Mouse (Mus musculus) testis, postnatal 14 days (tissue): ENCODE results near the gene Stk19.

ENCODE experiments used
- DNase-seq: peaks from one replicate; pipeline ENCODE4 v3.0.0; 2021; ENCODE audit warnings: low spot score

The Stk19 gene

DNA sequence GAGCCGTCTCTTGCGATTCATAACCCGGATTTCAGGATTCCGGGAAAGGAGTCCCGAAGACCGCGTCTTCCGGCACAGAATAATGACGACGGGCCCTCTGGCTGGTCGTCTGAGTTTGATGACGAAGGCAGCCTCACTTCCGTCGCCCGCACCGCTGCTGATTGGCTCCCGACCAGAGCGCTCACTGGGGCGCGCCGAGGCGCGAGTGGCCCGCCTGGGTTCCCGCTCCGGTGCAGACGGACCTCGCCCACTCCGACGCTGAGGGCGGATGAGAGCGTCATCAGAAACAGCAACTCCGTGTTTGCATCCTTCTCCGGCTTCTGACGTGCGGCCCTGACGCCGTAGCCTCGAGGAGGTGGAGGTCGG, at the start of gene Stk19, which contains the start of gene Dxo:
Gene Stk19 (minus strand): TSS at position 90 of the 366 bp plus-strand sequence.
Gene Dxo (plus strand): TSS at position 164 of the 366 bp plus-strand sequence.
- peak; percentile 96 for DNase-seq

DNA sequence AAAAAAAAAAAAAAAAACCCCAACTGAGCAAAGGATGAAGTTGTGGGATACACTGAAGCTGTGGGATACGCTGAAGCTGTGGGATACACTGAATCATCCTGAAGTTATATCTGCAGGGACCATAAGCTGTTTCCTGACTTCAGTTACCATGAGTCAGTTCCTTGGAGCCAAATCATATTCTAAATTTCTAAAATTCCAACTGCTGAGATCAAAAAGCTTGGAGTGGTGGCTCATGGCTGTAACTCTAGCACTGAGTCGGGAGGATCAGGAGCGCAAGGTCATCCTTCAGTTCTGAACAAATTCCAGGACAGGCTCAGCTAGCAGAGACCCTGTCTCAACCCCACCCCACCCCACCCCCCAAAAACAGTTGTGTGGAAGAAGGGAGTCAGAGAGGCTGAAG, 48.9 kb upstream of the Stk19 start:
- no peak for DNase-seq

DNA sequence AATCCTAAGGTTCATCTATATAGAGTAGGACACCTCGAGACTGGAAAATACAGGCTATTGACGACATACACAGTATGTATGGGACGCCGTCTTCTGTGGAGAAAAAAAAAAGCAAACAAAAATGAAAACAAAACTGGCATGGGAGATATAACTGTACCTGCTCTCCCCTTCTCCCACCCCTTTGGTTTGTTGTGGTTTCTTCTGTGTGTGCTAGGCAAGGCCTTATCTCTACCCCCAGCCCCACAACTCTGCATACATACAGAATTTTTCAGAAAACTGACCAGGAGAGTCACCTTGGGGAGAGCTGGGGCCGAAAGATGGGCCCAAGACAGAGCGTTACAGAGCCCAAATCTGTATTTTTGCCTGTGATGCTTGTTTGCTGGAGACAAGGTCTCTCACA, 48.0 kb upstream of the Stk19 start:
- DNase-seq, result no peak

DNA sequence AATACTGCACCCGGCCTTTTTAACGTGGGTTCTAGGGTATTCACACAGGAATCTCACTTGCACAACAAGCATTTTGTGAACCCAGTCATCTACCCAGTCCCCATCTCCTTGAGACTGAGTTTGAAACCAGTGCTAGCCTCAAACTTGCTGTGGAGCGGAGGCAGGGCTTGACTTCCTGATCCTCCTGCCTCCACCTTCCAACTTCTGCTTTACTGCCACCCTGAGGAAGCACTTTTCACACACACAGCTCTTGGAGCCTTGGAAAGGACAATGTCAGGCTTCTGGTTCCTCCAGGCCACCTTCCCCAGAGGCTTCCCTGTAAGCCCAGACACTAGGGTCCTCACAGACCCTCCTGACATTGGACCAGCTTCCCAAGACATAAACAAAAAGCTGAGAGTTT, 46.6 kb upstream of the Stk19 start:
- DNase-seq, result no peak

DNA sequence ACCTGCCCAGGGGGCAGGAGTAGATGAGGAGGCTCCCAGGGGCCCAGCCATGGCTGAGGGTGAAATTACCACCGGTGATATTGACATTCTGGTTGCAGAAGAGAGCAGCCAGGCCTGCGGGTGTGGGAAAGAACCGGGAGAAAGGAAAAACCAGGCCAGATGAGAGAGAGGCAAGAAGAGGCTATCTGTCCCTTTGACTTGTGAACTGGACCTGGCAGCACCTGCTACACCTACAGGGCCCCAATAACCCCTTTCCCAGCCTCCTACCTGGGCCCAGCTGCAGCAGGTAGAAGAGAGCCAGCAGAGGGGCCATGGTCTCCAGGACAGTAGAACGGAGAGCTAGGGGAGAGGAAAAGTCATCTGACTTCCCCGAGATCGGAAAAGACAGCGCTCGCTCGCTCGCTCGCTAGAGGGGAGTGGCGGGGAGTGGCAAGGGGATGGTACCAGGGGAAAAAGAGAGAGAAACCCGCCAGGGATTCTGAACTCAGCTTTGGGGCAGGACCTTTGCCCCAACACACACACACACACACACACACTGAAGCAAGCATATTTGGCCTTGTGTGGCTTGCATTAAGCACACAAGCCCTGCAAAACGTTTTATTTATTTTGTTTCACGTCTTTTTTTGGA, 45.1 kb upstream of the Stk19 start, which contains the start of gene Gm20547:
Gene Gm20547 (minus strand): TSS at position 360 of the 628 bp plus-strand sequence.
- DNase-seq, result no peak

DNA sequence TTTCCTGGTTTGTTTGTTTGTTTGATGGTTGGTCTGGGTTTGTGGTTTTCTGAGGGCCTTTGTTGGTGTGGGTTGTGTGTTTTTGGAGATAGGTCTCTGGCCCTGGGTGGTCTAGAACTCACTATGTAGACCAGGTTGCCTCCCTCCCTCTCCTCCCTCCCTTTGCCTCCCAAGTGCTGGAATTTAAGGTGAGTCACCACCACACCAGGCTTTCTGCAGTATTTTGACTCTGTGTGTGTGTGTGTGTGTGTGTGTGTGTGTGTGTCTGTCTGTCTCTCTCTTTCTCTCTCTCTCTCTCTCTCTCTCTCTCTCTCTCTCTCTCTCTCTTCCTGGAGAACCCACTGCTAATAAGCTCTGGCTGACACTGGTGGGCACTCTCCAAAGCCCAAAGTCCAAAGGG, 44.4 kb upstream of the Stk19 start:
- DNase-seq, result no peak

DNA sequence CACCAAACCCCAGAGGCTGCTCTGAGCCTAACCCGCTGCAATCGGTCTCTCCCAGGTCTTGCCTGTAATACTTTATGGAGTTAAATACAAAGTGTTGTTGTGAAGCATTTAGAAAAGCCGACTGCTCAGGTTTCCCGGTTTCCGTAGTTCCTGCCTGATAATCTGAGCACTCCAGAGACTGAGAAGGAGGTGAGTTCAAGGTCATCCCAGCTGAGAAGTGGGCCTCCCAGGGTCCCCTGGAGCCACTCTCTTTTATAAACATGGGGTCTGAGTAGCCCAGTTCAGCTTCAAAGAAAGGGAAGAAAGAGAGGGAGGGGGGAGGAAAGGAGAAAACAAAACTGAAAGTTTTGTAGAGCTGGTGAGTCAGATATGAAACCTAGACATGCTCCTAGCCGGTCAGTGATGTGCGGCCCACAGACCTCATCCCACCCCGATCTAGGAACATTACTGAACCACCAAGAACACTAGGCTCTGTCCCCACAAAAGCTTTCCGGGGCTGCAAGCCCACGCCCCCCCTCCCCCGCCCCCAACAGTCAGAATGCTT, 42.7 kb upstream of the Stk19 start, which contains the start of gene Zbtb12:
Gene Zbtb12 (plus strand): TSS at position 148 of the 544 bp plus-strand sequence.
- DNase-seq, result no peak

DNA sequence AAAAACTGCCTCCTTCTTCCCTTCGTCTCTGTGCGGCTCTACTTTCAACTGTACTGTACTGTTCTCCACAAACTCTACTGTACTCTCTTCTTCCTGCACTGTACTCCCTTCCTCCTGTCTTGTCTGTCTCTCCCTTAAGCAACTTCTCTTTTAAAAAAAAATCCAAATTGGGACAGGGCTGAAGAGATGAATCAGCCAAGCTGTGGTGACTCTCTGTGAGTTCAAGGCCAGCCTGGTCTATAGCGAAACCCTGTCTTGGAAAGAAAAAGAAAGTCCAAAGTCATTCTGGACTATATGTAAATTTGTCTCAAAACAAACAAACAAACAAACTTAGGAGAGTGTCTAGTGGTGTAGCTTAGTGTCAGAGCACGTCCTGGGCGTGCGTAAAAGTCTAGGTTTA, 37.6 kb upstream of the Stk19 start:
- DNase-seq, result no peak

DNA sequence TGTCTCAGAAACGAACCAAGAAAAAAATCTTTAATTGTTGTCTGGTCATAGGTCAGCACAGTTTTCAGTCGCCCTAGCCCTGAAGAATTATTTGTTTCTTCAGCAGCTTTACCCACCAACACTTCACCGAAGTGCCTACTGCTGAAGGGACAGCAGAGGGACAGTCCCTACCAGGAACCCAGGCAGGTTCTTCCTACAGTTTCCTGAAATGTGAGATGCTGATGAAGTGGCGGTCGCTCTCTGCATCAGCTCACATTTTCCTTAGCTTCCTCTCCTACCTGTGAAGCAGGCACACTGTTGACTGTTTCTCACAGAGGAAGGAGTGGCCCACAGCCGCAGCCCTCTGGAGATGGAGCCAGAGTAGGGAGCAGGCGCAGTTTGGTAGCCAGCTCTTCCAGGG, 29.2 kb upstream of the Stk19 start:
- DNase-seq, result no peak

DNA sequence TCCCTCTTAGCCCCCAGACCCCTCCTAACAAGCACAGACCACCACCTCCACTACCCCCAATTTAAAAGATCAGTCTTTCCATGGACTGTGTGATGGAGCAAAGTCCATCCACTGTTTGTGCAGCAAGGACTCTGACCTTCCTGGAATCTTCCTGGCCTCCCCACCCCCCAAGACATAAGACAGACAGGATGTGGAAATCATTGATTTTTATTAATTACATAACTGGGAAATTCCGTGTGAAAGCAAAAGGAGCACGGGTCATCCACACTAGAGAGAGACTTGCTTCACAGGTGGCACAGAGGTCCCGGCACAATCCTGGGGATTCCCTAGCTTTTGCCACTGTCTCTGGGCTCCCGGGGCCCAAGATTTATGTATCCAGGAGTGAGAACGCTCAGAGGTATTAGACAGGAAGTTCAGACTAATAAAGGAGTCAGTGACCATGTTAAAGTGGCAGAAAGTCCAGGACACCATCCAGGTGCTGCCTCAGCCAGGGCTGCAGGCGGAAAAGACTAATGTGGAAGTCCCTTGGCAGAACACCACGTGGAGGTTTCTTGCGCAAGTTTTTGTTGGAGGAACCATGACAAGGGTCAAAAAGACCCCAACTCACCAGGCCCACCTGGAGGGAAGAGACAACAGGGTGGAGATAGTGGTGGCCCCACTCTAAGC, 25.8 kb upstream of the Stk19 start, which contains the start of gene Cfb:
Gene Cfb (minus strand): TSS at position 103 of the 666 bp plus-strand sequence.
- no peak for DNase-seq

DNA sequence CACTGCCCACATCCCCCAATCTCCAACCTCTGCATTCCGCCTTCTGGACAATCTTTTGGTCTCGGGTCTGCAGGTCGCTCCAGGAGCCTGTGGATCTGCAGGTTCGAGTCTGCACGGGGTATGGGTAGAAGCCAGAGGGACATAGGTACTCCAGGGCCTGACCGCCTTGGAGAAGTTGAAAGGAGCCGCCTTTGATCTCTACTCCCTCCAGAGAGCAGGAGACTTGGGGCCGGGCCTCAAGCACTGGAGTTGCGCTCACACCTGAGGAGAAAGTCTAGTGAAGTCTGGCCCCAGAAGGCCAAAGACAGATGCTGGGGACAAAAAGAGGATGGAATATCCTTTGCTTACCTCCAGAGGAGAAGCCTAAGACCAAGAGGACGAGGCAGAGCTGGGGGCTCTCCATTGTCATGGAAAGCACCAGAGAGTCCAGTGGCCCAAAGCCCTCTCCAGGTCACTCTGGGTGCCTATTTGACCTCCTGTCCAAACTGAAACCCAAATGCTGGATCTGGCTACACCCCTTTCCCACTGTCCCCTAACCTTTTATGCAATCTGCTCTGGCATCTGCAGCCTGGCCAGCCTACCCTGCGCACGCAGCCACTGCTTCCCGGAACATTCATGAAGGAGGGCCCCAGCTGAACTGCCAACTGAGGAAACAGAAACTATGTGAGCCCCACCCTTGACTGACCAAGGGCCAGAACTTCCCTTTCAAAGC, 25.1 kb upstream of the Stk19 start:
- DNase-seq, result no peak

DNA sequence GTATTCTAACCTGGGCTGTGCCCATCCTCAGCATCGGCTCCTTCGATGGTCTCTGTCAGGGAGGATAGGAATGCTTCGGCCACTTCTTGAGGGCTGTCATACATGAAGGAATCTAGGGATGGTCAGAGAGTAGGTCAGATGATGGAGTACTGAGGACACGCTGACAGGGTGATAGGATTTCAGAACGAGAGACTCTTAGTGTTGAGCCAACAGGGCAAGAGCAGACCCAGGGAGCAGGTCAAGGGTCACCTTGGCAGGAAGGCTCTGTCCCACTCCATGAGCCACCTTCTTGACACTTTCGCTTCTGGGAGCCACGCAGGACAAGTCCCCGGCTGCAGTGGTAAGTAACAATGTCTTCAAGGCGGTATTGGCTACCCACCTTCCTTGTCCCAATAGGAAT, 23.8 kb upstream of the Stk19 start:
- no peak for DNase-seq

DNA sequence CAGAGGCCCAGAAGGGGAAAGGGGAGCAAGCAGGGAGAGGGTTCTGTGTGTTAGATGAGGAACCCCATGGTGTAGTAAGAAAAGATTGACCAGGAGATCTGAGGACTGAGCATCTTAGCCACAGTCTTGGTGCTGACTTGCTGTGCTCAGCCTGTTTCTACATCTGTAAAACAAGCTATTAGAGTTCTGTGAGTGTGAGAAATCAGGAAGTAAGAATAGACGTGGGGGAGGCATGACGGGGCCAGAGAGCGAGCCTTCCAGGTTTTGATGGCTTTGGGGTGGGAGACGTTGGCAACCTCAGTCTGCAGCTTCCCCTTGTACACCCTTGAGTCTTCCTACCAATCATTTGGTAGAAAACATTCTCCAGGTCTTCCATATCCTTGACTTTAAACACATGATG, 21.9 kb upstream of the Stk19 start:
- no peak for DNase-seq

DNA sequence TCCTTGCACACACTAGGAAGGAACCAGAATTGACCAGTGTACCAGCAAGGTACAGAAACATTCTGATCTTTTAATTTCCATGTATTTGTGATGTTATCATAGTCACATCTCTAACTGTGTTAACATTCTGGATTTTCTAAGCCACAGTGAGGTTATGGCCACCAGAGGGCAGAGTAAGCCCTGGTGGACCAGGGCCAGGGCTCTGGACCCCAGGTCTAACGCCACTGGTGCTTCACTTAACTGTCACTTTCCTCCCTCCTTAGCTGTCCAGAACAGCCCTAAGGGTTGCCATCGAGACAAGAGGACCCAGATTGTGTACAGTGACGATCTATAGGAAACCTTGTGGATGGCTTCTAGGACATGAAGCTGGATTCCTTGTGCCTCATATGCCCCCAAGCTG, 19.1 kb upstream of the Stk19 start:
- no peak for DNase-seq

DNA sequence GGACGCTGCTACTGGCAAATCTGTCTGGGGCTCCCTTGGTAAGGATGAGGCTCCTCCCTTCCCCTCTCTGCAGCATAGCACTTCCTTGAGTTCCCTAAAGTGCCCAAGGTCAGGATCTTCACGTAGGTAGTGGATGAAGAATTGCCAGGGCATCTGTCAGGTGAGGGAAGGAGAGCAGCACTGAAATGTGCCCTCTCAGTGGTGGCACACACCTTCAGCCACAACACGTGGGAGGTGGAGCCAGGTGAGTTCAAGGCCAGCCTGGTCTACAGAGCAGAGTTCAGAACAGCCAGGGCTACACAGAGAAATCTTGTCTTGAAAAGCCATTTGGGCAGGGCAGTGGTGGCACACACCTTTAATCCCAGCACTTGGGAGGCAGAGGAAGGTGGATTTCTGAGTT, 18.0 kb upstream of the Stk19 start:
- no peak for DNase-seq

DNA sequence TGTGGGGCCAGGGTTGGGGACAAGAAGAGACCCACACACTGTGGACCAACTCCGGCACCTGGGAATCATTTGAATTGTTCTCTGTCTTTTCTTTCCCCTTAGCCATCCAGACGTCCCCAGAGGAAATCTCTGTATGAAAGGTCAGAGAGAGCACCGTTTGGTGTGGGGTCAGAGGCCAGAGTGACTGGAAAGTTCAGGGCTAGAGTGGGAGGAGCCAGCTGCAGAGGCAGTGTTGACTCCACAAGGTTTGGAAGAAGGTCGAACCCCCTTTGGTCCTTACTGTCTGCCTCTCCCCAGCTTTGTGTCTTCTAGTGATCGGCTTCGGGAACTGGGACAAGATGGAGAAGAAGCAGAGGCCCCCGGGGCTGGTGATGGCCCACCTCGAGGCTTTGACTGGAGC, 16.8 kb upstream of the Stk19 start:
- DNase-seq, result no peak

DNA sequence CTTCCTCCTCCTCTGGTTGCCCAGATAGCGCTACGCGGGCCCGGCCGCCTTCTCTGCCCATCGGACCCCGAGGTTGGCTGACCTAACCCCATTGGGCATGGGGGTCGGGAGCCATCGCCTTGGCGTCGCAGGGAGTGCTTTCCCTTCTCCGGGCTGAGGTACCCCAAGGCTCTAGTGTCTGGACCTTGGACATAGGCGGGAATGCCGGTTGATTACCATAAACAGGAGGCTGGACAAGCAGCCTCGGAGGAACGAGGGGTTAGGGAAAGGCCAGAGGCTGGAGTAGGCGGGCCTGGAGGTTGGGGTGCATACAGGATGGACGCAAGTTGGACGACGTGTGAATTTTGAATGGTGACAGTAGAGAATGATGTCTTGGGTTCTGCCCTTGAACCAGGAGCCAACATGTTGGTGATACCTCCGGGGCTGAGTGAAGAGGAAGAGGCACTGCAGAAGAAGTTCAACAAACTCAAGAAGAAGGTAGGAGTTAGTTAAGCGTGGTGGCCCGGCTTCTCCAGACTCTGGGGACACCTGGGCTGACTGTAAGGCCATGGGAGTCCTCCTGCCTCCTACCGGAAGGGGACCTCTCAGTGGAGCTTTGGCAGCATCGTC, 13.9 kb upstream of the Stk19 start:
- DNase-seq, result no peak

DNA sequence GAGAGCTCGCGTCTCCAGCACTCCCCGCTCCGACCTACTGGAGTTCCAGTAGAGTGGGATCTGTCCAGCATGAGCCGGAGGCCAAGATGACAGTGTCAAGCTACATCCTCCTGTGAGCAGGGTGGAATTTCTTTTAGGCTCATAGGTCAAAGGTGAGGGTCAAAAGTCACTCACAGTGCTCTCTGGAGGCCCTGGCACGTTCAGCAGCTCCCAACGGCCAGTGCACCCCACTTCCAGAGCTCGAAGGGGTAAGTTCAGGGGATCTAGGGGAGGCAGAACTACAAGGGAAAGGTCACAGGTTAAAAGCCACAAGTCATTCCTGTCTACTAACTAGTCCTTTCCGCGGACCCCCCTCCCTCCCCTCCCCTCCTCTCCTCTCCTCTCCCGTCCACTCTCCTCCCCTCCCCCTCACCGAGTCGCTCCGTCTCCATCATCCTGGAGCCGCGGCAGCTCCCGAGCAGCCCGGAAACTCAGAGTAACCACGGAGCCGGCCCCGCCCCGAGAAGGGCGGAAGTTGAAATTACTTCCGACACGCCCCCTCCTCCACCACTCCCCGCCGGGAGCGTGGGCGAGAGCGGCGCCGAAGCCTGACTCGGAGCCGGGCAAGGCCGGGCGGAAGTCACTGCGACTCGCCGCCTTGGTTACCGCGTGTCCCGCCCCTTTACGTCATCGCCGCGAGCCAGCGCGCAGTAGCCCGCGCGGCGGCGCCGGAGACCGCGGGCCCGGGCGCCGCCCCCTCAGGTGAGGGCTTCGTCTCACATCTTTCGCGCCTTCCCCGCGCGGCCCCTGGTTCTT, 13.2 kb upstream of the Stk19 start, which contains the start of the genes Skiv2l and Nelfe:
Gene Skiv2l (minus strand): TSS at position 489 of the 795 bp plus-strand sequence.
Gene Nelfe (plus strand): TSS at position 670 of the 795 bp plus-strand sequence.
- peak; percentile 97 for DNase-seq

DNA sequence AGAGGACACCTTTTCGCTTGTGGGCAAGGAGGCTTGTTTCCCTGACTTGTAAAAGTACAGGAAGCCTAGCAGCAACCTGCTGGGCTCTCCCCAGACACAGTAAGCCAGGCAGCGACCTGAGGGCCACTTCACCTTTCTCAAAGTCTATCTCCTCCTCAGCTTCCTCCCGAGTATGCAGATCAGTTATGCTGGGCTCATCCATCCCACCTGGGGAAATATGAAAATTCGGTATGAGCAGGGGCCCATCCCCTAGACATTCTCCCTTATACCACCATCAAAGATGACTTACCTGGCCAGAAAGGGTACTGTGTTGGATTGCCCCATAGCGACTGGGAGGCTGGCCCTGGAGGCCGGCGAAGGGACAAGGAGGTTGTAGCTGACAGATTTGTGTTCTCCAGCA, 10.9 kb upstream of the Stk19 start:
- no peak for DNase-seq

DNA sequence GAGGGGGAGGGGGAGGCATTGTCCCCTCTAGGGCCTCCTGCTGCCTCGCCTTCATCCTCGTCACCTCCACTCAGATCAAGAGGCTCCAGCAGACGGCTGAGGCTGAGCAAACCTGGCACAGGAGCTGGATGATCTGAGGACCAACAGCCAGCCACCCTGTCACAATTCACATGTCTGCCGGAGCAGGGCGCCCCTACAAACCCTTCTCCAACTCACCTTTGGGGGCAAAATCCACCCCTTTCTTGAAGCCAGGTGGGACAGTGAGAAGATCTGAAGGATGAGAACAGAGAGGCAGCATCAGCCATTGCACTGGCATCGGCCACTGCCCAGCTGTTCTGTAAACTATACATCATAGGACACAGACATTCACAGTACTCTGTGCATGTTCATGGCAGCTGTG, 10.4 kb upstream of the Stk19 start:
- DNase-seq, result no peak

DNA sequence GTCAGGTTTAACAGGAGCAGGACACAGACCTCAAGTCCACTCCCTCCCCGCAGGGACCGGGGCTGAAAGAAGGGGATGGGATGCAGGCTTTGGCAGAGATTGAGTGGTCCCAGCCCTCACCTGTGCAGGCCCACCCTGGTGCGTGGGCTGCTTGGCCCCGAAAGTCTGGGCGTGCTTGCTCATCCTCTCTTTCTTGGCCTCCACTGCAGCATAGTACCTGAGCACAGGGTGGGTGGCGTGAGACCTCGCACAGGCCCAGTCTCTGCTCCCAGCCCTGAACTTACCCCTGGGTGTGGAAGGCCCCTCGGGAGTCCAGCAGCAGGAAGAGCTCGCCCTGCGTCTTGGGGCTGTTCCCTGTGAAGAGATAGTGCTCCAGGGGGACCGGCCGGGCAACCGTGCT, 8.1 kb upstream of the Stk19 start:
- no peak for DNase-seq
